Mouse (Mus musculus): ENCODE measurements around the gene Tnk2. TPM values are rescaled to one million over a fixed set of nuclear protein-coding genes. Genes with fewer than 3 reads are reported as not detected.

Tnk2 gene
- total and polyA plus RNA-seq, 3 experiments: 14.7 to 62.2 (median 31.9) TPM

DNA sequence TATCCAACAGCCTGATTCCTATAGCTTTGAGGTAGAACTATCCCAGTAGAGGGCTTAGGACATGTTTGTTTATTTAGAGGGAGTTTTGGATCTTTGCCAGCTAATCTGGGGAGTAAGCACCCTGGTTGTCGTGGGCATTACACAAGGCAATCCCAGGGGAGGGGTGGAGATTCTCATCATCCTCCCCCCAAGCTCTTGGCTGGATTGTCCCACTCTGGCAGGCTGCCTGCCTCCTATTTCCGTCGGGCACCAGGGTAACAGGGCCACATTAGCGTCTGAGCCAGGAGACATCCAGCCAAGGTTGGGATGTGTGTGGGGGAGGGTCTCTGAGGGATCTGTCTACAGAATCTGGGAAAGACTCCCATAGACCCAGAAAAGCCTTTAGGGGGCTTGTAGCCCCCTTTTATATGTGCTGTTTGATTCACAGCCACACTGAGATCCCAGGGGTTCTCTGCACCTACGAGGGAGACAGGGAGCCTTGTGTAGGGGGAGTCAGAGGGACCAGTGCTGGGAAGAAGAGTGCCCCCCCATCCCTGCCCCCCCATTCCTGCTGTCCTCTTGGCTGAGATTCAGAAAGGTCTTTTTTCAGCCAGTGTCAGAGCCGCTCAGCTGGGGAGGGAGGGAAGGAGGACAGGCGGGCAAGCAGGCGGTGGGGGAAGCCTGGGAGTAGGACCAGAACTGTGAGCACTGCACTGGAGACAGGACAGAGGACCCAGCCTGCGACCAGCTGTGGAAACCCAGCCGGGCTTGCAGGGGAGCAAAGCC is 17.1 kb downstream of the Tnk2 start:
- H3K4me2 ChIP-seq (ENCODE audit: insufficient read depth, low read depth, poor library complexity, severe bottlenecking): no peak overlapping the region
- H3K9me3 ChIP-seq (replicated peaks; ENCODE audit: low read length): no peaks in the 10 kb centered on the region
- in situ Hi-C loops (cut with MboI; ENCODE audit: low pct_ligation_motif_present, low pct_unique_long_range_greater_than_20kb, low sequenced_read_pairs): no loop called here
- H3K4me3 ChIP-seq (replicated peaks in 1 of 3; ENCODE audit: low read depth in 2 of 3, low read length in 2 of 3, poor library complexity in 1 of 3): no peak overlapping the region
- H3K4me1 ChIP-seq (ENCODE audit: control insufficient read depth in 1 of 2, insufficient read depth in 2 of 2): peaks cover 17 to 55% of the 10 kb centered on the region in 2 experiments
- peaks cover 0 to 43% of the 10 kb centered on the region in 2 experiments for H3K36me3 ChIP-seq (replicated peaks in 1 of 2; ENCODE audit: control insufficient read depth in 1 of 2, insufficient read depth in 1 of 2, low read length in 1 of 2)
- H3K27ac ChIP-seq (ENCODE audit: insufficient read depth, low read depth): no peak overlapping the region
- H3K9ac ChIP-seq (ENCODE audit: insufficient read depth, low read depth): no peak overlapping the region
- DNase-seq (ENCODE audit: extremely low read depth): no peak
- dilution Hi-C loops (cut with MboI; ENCODE audit: extremely low pct_ligation_motif_present, extremely low pct_unique_long_range_greater_than_20kb, low sequenced_read_pairs): no loop called here
- no peak for TF ChIP-seq TBP (conservative IDR thresholded peaks at IDR 0.05; ENCODE audit: low read depth, low read length)
- no peak for TF ChIP-seq MEF2A (IDR thresholded peaks at IDR 0.05; ENCODE audit: borderline replicate concordance, low read depth, low read length)
- no peak for TF ChIP-seq TCF12 (IDR thresholded peaks at IDR 0.05; ENCODE audit: low read depth, low read length)
- no peak for TF ChIP-seq GABPA (IDR thresholded peaks at IDR 0.05; ENCODE audit: insufficient replicate concordance, low read depth, low read length)
- no peak for TF ChIP-seq SMC3 (IDR thresholded peaks at IDR 0.05; ENCODE audit: low read depth, low read length)
- TF ChIP-seq ZNF384 (IDR thresholded peaks at IDR 0.05; ENCODE audit: low read depth, low read length): no peak
- no peak for TF ChIP-seq ETS1 (conservative IDR thresholded peaks at IDR 0.05; ENCODE audit: low read depth, low read length)
- no peak for TF ChIP-seq IRF4 (IDR thresholded peaks at IDR 0.05; ENCODE audit: low read depth, low read length)
- TF ChIP-seq ZMIZ1 (IDR thresholded peaks at IDR 0.05; ENCODE audit: low read depth, low read length): no peak
- no peak for TF ChIP-seq SIN3A (IDR thresholded peaks at IDR 0.05; ENCODE audit: low read length)
- no peak for TF ChIP-seq HCFC1 (IDR thresholded peaks at IDR 0.05; ENCODE audit: low read depth, low read length)
- no peak for TF ChIP-seq RCOR1 (conservative IDR thresholded peaks at IDR 0.05; ENCODE audit: low read depth, low read length)
- H3K79me2 ChIP-seq (replicated peaks; ENCODE audit: control insufficient read depth, extremely low read depth, insufficient read depth, poor library complexity, severe bottlenecking): no peaks in the 10 kb centered on the region
- no peaks in the 10 kb centered on the region for H3K27me3 ChIP-seq (replicated peaks)

DNA sequence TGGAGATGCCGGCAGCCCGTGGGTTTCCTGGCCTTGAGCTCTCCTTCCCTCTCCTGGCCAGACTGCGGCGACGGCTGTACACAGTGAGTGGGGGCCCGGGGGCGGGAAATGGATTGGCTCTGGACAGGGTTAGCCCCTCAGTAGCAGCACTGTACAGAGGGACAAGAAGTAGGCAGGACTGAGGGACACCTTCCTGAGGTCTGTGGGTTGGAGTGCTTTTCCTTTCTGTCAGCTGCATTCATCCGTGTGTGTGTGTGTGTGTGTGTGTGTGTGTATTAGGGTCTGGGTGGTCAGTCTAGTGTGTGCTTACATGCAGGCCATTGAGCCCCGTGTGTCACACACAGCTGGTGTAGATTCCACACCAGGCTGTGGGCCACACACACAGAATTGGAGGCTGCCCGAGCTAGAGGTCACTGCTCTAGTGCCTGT is 17.8 kb downstream of the Tnk2 start:
- Histone ChIP-seq H3K4me3 (replicated peaks in 1 of 3; ENCODE audit: low read depth in 2 of 3, low read length in 2 of 3, poor library complexity in 1 of 3) (no peak overlapping the region), H3K36me3 (replicated peaks in 1 of 2; ENCODE audit: control insufficient read depth in 1 of 2, insufficient read depth in 1 of 2, low read length in 1 of 2) (peaks cover 0 to 44% of the 10 kb centered on the region in 2 experiments), H3K9me3 (replicated peaks; ENCODE audit: low read length) (no peaks in the 10 kb centered on the region), H3K79me2 (replicated peaks; ENCODE audit: control insufficient read depth, extremely low read depth, insufficient read depth, poor library complexity, severe bottlenecking) (no peaks in the 10 kb centered on the region), H3K4me1 (ENCODE audit: control insufficient read depth in 1 of 2, insufficient read depth in 2 of 2) (peaks cover 25 to 59% of the 10 kb centered on the region in 2 experiments), H3K27me3 (replicated peaks) (no peaks in the 10 kb centered on the region), H3K27ac (ENCODE audit: insufficient read depth, low read depth) (no peak overlapping the region), H3K9ac (ENCODE audit: insufficient read depth, low read depth) (no peak overlapping the region), H3K4me2 (ENCODE audit: insufficient read depth, low read depth, poor library complexity, severe bottlenecking) (no peak overlapping the region)
- TF ChIP-seq MXI1 (IDR thresholded peaks at IDR 0.05; ENCODE audit: low read depth, low read length) (no peak), ZMIZ1 (IDR thresholded peaks at IDR 0.05; ENCODE audit: low read depth, low read length) (no peak), SMC3 (IDR thresholded peaks at IDR 0.05; ENCODE audit: low read depth, low read length) (no peak), ELF1 (IDR thresholded peaks at IDR 0.05; ENCODE audit: low read depth, low read length) (no peak), POLR2A (IDR thresholded peaks at IDR 0.05; ENCODE audit: low read depth, low read length) (no peak), NRF1 (IDR thresholded peaks at IDR 0.05; ENCODE audit: low read depth, low read length) (no peak), SIN3A (IDR thresholded peaks at IDR 0.05; ENCODE audit: low read length) (no peak), UBTF (IDR thresholded peaks at IDR 0.05; ENCODE audit: low read depth, low read length) (no peak), USF1 (IDR thresholded peaks at IDR 0.05; ENCODE audit: low read depth, low read length) (no peak), ZNF384 (IDR thresholded peaks at IDR 0.05; ENCODE audit: low read depth, low read length) (no peak), USF2 (conservative IDR thresholded peaks at IDR 0.05; ENCODE audit: low read depth, low read length) (no peak), GABPA (IDR thresholded peaks at IDR 0.05; ENCODE audit: insufficient replicate concordance, low read depth, low read length) (no peak), BHLHE40 (IDR thresholded peaks at IDR 0.05; ENCODE audit: low read depth, low read length) (no peak), POLR2AphosphoS2 (IDR thresholded peaks at IDR 0.05; ENCODE audit: low read depth, low read length) (no peak)
- dilution Hi-C loops (cut with MboI; ENCODE audit: extremely low pct_ligation_motif_present, extremely low pct_unique_long_range_greater_than_20kb, low sequenced_read_pairs) (no loop called here), in situ Hi-C loops (cut with MboI; ENCODE audit: low pct_ligation_motif_present, low pct_unique_long_range_greater_than_20kb, low sequenced_read_pairs) (no loop called here)
- DNase-seq (ENCODE audit: extremely low read depth): no peak
